Mouse (Mus musculus): ENCODE results near the gene Slc36a4. TPM values are rescaled to one million over a fixed set of nuclear protein-coding genes. Genes with fewer than 3 reads are reported as not detected.

Gene Slc36a4
- 4.1 and 4.9 TPM in 2 replicates for polyA plus RNA-seq (2015; fragmentation: Nextera tagmentation; extraction: Ambion mirVana)

- DNase-seq (ENCODE audit: low spot score): peak; percentile 60
These were observed at the start of gene Slc36a4 for GRCm38 (mm10) chr9:15709599-15710381. TSS of gene Slc36a4 (plus strand) at chr9:15709738.

- DNase-seq (ENCODE audit: low spot score): no peak
These were observed 44.9 kb upstream of the Slc36a4 start for GRCm38 (mm10) chr9:15664606-15665005.

- no peak for DNase-seq (ENCODE audit: low spot score)
These were observed 40.1 kb upstream of the Slc36a4 start for GRCm38 (mm10) chr9:15669452-15669851.

- DNase-seq (ENCODE audit: low spot score): no peak
These were observed 39.5 kb upstream of the Slc36a4 start for GRCm38 (mm10) chr9:15670002-15670527.

GRCm38 (mm10) chr9:15672251-15672650, 37.3 kb upstream of the Slc36a4 start:
- no peak for DNase-seq (ENCODE audit: low spot score)

GRCm38 (mm10) chr9:15681855-15682466, 27.6 kb upstream of the Slc36a4 start:
- DNase-seq (ENCODE audit: low spot score): peak; percentile 31

- peak; percentile 69 for DNase-seq (ENCODE audit: low spot score)
These were observed 24.3 kb upstream of the Slc36a4 start for GRCm38 (mm10) chr9:15685215-15685614.

- no peak for DNase-seq (ENCODE audit: low spot score)
These were observed 22.2 kb upstream of the Slc36a4 start for GRCm38 (mm10) chr9:15687358-15687757.

GRCm38 (mm10) chr9:15693847-15694246, 15.7 kb upstream of the Slc36a4 start:
- peak; percentile 46 for DNase-seq (ENCODE audit: low spot score)

- DNase-seq (ENCODE audit: low spot score): no peak
These were observed 14.5 kb upstream of the Slc36a4 start for GRCm38 (mm10) chr9:15694989-15695388.

- no peak for DNase-seq (ENCODE audit: low spot score)
These were observed 3.8 kb upstream of the Slc36a4 start for GRCm38 (mm10) chr9:15705706-15706105.

GRCm38 (mm10) chr9:15708979-15709598, 449 bp upstream of the Slc36a4 start:
- no peak for DNase-seq (ENCODE audit: low spot score)

GRCm38 (mm10) chr9:15710821-15711565, 1.5 kb downstream of the Slc36a4 start:
- no peak for DNase-seq (ENCODE audit: low spot score)

- no peak for DNase-seq (ENCODE audit: low spot score)
These were observed 2.1 kb downstream of the Slc36a4 start for GRCm38 (mm10) chr9:15711676-15712075.

- DNase-seq (ENCODE audit: low spot score): no peak
These were observed 5.3 kb downstream of the Slc36a4 start for GRCm38 (mm10) chr9:15714792-15715191.

GRCm38 (mm10) chr9:15715193-15715989, 5.9 kb downstream of the Slc36a4 start:
- DNase-seq (ENCODE audit: low spot score): no peak

GRCm38 (mm10) chr9:15717363-15717762, 7.8 kb downstream of the Slc36a4 start:
- no peak for DNase-seq (ENCODE audit: low spot score)

GRCm38 (mm10) chr9:15718295-15718694, 8.8 kb downstream of the Slc36a4 start:
- no peak for DNase-seq (ENCODE audit: low spot score)

- no peak for DNase-seq (ENCODE audit: low spot score)
These were observed 10.1 kb downstream of the Slc36a4 start for GRCm38 (mm10) chr9:15719594-15719993.

GRCm38 (mm10) chr9:15720556-15720955, 11.0 kb downstream of the Slc36a4 start:
- no peak for DNase-seq (ENCODE audit: low spot score)

All from thymus, postnatal 0 days (tissue).